Mouse (Mus musculus) cerebellum, adult 2 months (tissue): Measurements from ENCODE around the gene Tubg2.

ENCODE experiments used
- CTCF ChIP-seq: fragments of 200-500 bp; IDR thresholded peaks from 2 replicates; pipeline ENCODE4 v1.5.1; 2011; ENCODE audit warnings: low read depth, mild to moderate bottlenecking, control low read depth, low read length, moderate library complexity, borderline replicate concordance; ENCODE audit not compliant: insufficient read depth
- POLR2A ChIP-seq: fragments of 200-500 bp; IDR thresholded peaks from 2 replicates; pipeline ENCODE4 v1.6.1; 2011; ENCODE audit warnings: low read length, control low read depth, borderline replicate concordance; ENCODE audit not compliant: insufficient read depth

GRCm38 (mm10) chr11:101120545-101121188, 35.0 kb upstream of the Tubg2 start:
- TF ChIP-seq CTCF (no peak), POLR2A (no peak)
